Mouse (Mus musculus) gastrocnemius, postnatal 10 days (tissue): ENCODE data around the gene Rgmb. TPM values are rescaled to one million over a fixed set of nuclear protein-coding genes. Genes with fewer than 3 reads are reported as not detected.

Source experiments
- DNase-seq: peaks from one replicate; pipeline ENCODE4 v3.0.0; 2021; ENCODE audit warnings: mixed read lengths
- long read RNA-seq, 2 experiments: library from polyadenylated mRNA; stranded (forward); transcript quantifications; one replicate each; pipeline ENCODE4 v2.0.0; 2021
- total RNA-seq, 2 experiments: library from RNA; stranded (reverse); gene quantifications; 2 replicates each; pipeline ENCODE4 v1.2.3; 2021

The Rgmb gene
- 10 to 100 TPM; 52.1 to 62.3 TPM for total RNA-seq
- long read RNA-seq, experiment 1, full-length matches to known transcripts = 92 of 130 reads
- long read RNA-seq, experiment 1, partial matches to known transcripts = 10 of 130 reads
- long read RNA-seq, experiment 1, other reads (novel, unspliced or antisense) = 28 of 130 reads
- long read RNA-seq, experiment 2, full-length matches to known transcripts = 60 of 85 reads
- long read RNA-seq, experiment 2, partial matches to known transcripts = 7 of 85 reads
- long read RNA-seq, experiment 2, other reads (novel, unspliced or antisense) = 18 of 85 reads

DNA sequence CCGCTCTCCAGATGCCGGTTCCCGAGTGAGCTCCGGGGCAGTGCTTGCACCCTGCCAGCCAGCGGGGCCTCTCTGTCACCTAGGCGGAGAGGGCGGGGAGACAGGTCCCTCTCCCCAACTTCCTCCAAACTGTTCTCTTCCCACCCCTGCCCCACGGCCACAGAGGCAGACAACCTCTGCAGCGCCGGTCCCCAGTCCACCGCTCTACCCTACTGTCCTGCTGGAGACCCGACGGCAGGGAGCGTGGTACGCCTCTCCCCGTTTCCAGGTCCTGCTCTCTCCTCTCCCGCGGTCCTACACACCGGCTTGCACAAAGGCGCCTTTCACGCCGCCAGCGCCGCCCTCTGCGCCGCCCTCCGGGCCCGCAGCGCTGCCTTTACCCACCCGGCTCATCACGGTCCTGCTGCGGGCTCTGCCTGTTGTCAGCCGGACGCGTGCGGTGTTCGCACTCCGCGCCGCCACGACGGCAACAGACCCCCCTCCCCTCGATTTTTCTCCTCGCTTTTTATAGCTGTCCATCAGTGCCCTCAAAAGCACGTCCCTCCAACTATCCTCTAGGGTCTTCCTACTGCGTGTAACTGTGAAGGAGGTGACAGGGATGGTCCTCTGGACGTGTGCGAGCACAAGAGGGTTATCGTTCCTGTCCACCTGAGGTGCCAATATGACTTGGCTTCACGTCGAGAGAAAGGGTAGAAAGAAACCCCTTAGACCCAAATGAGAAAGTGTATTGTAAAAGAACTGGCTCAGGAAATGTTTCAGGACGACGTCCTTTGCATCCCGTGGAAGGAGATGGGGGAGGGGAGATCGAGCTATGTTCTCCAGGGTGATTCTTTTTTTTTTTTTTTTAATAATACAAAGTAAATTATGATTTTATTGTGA lies at the start of gene Rgmb:
Gene Rgmb, minus strand, starts transcription at position 274 of the 879 bp plus-strand sequence.
- DNase-seq = peak; percentile 58

- peak; percentile 5 for DNase-seq
Measured at GRCm38 (mm10) chr17:15874765-15875164, 43.9 kb upstream of the Rgmb start.

GRCm38 (mm10) chr17:15872093-15872492 lies 41.3 kb upstream of the Rgmb start:
- no peak for DNase-seq

GRCm38 (mm10) chr17:15865249-15865648 lies 34.4 kb upstream of the Rgmb start:
- no peak for DNase-seq

GRCm38 (mm10) chr17:15862355-15862754 lies 31.5 kb upstream of the Rgmb start:
- no peak for DNase-seq

DNA sequence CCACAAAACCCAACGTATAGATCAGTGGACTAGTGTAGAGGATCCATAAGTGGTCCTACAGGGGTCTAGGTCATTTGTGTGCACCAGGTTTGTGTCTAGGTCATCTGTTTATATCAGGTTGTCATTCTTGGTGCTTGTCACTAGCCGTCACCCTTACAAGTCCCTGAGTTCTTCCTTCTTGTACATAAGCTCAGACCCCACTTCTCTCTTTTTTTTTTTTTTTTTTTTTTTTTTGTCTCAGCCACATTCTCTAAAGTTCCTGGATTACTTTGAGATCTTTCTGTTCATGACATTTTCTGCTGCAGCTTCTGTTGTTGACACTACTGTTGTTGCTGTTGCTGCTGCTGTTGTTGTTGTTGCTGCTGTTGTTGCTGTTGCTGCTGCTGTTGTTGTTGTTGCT lies 22.3 kb upstream of the Rgmb start:
- no peak for DNase-seq

- no peak for DNase-seq
Measured at GRCm38 (mm10) chr17:15850544-15850943, 19.7 kb upstream of the Rgmb start.

DNA sequence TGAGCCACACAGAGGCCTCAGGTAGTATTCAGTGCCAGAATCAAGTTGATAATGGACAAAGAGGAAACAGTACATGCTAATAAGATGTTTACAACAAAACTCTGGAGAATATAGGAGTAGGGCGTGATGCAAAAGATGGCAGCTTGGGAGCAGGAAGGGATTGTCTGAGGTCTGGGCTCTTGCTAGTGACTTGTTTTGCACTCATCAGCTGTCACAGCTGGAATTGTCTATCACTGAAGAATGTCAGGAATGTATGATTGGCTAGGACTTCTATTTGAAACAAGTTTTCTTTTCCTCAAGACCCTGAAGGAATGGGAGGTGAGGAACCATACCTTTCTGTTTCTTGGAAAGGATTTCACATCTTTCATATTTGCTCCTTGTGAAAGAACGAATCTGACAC lies 10.6 kb upstream of the Rgmb start:
- DNase-seq = no peak

DNA sequence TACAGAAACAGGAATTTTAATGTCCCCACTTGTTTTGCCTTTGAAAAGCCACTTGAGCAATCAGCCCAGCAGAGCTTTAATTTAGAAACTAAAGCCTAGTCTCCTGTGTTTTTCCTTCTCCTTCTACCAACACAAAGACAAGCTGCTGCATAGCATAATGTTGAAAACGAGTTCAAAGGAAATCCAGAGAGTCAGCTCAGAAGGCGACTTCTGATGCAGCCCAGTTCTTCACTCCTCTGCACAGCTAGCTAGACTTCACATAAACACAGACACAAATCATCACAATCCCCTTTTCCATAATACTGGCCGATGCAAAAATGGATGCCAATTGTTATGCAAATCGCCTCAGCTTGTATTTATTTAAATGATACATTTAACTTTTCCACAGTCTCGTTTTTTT lies 1.6 kb upstream of the Rgmb start:
- no peak for DNase-seq

- no peak for DNase-seq
Measured at GRCm38 (mm10) chr17:15831810-15832209, 971 bp upstream of the Rgmb start.

GRCm38 (mm10) chr17:15830171-15830765 lies 571 bp downstream of the Rgmb start:
- DNase-seq = no peak

- peak; percentile 37 for DNase-seq
Measured at GRCm38 (mm10) chr17:15829198-15830170, 1.4 kb downstream of the Rgmb start.

DNA sequence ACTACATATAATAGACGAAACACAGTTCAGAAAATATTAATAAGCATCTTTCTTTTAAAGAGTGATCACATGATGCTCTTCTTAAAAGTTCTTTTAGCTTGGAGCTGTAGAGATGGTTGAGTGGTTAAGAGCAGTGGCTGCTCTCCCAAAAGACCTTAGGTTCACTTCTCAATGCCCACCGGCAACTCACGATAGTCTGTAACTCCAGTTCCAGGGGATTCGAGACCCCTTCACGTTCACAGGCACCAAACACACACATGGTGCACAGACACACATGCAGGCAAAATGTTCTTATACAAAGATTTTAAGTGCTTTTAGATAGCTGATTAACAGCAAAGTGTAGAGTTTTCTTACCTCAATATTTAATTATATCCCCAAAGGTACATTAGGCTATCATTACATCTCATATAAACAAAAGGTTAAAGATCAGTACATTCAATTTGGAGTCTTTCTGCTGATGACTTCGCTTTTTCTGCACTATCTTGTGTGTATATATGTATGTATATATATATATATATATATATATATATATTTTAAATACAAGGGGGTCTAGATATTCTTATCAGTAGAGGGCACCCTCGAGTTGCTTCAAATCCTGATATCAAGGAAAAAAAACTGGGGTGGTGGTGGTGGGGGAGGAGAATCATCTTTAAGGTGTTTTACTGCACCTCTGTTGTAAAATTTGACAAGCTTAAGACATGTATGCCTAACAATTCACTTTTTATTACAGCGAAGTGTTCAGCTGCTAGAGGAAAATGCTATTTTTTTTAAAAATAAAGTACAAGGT lies 2.5 kb downstream of the Rgmb start:
- DNase-seq = no peak

DNA sequence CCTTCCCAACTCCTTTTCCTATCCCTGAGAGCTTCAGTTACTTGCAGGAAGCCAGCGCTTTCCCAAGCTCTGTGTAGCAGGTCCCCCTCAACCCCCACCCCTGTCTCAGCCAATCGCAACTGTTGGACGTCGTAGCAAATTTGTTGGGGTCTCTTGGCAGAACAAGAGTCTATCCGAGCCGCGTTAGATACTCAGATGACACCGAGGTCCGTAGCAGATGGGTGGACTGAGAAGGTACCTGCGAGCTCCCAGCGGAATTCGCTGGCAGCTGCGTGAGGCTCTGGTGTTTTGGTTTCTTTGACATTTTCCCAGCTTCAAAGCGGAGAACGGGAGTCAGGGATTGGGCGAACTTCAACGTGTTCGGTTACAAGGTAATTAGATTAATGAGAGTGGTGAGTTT lies 3.9 kb downstream of the Rgmb start:
- no peak for DNase-seq

DNA sequence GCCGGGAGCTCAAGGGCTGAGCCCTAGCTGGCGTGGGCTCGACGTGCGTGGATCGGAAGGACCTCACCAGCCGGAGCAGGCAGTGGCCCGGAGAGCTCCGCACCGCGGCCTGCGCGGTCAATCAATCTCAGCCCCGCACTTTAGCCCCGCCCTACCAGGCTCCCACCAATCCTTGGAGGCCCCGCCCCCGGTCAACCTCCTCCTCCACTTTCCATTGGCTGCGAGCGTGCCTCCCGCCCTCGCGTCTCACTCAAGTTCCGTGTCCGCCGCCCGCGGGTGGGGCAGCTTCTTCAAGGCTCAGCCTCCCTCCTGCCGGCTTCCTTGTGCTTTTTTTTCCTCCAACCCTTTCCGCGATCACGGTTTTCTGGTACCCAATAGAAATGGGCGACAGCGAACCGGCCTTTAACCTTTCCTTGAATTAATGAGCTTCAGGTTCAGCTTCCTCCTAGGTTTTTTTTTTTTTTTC lies 4.4 kb downstream of the Rgmb start:
- peak; percentile 99 for DNase-seq

- peak; percentile 64 for DNase-seq
Measured at GRCm38 (mm10) chr17:15825481-15826396, 5.1 kb downstream of the Rgmb start.

DNA sequence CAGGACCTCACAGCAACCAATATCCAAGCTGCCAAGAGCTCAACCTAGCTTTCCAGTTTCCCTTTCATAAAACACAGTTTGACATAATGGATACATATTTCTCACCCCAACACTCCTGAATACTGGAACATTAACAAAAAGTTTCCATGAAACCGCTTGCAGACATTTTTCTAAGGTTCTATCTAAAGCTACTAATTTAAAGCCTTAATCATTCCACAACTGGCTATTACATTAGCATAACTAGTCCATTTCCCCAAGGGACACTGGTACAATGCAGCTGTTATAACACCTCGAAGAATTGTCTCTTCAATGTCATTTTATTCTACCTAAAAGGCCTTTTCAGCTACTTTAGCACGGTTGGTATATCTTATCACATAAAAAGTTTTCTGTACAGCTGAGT lies 6.0 kb downstream of the Rgmb start:
- DNase-seq = no peak

DNA sequence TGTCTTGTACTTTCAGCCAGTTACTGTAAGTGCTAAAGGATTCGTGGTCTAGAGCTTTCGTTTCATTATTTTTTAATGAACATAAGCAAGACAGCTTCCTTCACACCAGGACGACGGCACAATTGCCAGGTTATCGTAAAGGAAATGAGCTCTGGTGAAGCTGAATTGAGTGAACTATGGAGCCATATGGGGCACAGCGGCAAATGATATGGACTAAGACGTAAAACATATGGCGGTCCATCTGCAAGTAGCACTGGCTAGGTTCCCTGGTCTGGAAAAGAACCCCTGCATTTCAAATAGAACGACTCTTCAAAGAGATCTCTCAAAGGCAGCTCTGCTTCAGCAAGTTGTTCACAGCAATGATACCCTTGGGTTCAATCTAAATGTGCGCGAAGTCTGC lies 6.5 kb downstream of the Rgmb start:
- no peak for DNase-seq

GRCm38 (mm10) chr17:15823838-15824237 lies 7.0 kb downstream of the Rgmb start:
- DNase-seq = no peak

DNA sequence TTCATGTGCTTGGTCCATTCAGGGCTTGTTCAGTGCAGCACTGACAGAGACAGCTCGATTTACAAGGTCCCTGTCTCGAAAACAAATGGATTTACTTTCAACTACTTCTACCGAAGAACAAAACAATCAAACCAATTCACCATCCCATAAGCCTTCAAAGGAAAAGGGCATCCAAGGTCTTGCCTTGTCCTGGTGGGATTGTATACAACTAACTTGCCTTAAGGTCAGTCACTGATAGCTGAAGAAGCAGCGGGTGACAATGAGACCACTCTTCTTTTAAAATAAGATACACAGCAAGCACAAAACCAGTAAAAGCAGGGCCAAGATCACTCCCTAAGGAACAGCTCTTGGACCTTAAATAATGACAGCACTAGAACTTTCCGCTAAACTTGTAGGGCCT lies 7.6 kb downstream of the Rgmb start:
- DNase-seq = no peak
